Mouse (Mus musculus) forebrain, embryonic 13.5 days (tissue): ENCODE results near the gene Hsd17b13. TPM values are rescaled to one million over a fixed set of nuclear protein-coding genes. Genes with fewer than 3 reads are reported as not detected.

ENCODE experiments used
- ATAC-seq: fragments of 200-750 bp; cut with Nextera tagmentation; 2 replicates; pipeline ENCODE4 v1.8.0; 2017
- H3K27ac ChIP-seq: fragments of 300-500 bp; sonication (generic); 2 replicates; pipeline ENCODE4 v1.5.1; 2015; ENCODE audit warnings: inconsistent platforms, mild to moderate bottlenecking, moderate library complexity
- H3K27me3 ChIP-seq: fragments of 300-500 bp; sonication (generic); 2 replicates; pipeline ENCODE4 v1.6.1; 2015; ENCODE audit warnings: mild to moderate bottlenecking, inconsistent platforms
- H3K36me3 ChIP-seq: fragments of 300-500 bp; sonication (generic); 2 replicates; pipeline ENCODE4 v1.6.1; 2015; ENCODE audit warnings: mild to moderate bottlenecking, inconsistent platforms; ENCODE audit not compliant: poor library complexity, severe bottlenecking
- H3K4me1 ChIP-seq: fragments of 300-500 bp; sonication (generic); 2 replicates; pipeline ENCODE4 v1.6.1; 2015; ENCODE audit warnings: inconsistent platforms
- H3K4me2 ChIP-seq: fragments of 300-500 bp; sonication (generic); 2 replicates; pipeline ENCODE4 v1.6.1; 2015; ENCODE audit warnings: inconsistent platforms, mild to moderate bottlenecking, moderate library complexity
- H3K4me3 ChIP-seq: fragments of 300-500 bp; sonication (generic); 2 replicates; pipeline ENCODE4 v1.5.1; 2015; ENCODE audit warnings: mild to moderate bottlenecking, inconsistent platforms
- H3K9ac ChIP-seq: fragments of 300-500 bp; sonication (generic); 2 replicates; pipeline ENCODE4 v1.6.1; 2015; ENCODE audit warnings: mild to moderate bottlenecking, inconsistent platforms
- H3K9me3 ChIP-seq: fragments of 300-500 bp; sonication (generic); replicated peaks from 2 replicates; pipeline ENCODE4 v1.6.1; 2016; ENCODE audit warnings: inconsistent platforms
- WGBS: fragments of 180-500 bp; shearing (Covaris S2); methylation state at CpG from one replicate; pipeline ENCODE4 v1.1.7; 2015; 5-methylcytosine and 5-hydroxymethylcytosine counted together
- polyA plus RNA-seq: library from polyadenylated mRNA; unstranded; fragments of >200 nt; fragmentation: Nextera tagmentation; extraction: Ambion mirVana; gene quantifications from 2 replicates; pipeline ENCODE4 v1.2.1, GENCODE M21; 2015

The Hsd17b13 gene
- polyA plus RNA-seq, 1 experiment from 2014 or later = not detected

GRCm38 (mm10) chr5:104003955-104004354 lies 26.7 kb upstream of the Hsd17b13 start:
- Histone ChIP-seq H3K4me3 (no peak overlapping the region), H3K9ac (no peak overlapping the region), H3K4me2 (no peak overlapping the region), H3K27me3 (no peaks in the 10 kb centered on the region), H3K4me1 (peaks cover 11% of the 10 kb centered on the region), H3K9me3 (no peaks in the 10 kb centered on the region), H3K36me3 (no peaks in the 10 kb centered on the region), H3K27ac (no peak overlapping the region)
- 92% methylated on average over 2 of the region's 2 CpGs for WGBS
- ATAC-seq = no peak

DNA sequence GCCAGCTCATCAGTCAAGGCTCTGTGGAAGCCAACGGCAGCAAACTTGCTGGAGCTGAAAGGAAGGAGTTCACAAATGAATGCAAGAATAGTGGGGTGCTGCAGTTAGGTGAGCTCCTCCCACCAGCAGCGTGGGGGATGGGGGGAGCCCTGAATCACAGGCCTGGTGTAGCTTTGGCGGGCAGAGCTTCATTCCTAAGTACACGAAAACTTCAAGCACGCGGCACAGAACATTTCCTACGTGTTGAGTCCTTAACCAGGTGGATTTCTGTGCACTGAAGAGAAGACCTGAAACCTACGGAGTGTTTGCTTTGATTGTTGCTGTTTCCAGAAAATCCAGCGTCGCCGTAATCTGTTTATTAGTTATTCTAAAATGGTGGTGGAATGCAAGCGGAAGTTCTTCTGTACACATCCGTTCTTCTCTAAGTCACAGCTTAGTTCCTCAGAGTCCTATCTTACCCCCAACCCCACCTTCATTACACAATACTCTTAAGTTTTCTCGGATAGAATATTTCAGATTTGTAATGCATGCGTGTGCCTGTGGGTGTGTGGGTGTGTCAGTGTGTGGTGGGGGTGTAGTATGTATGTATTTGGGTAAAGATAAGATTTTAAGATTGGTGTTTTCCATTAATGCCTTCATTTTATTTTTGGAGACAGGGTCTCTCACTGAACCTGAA lies 26.2 kb upstream of the Hsd17b13 start:
- no peak for ATAC-seq
- Histone ChIP-seq H3K27ac (no peak overlapping the region), H3K9ac (peak overlapping the region; percentile 22), H3K9me3 (no peaks in the 10 kb centered on the region), H3K4me2 (peak overlapping the region; percentile 51), H3K36me3 (no peaks in the 10 kb centered on the region), H3K27me3 (no peaks in the 10 kb centered on the region), H3K4me3 (peak overlapping the region; percentile 9), H3K4me1 (peaks cover 11% of the 10 kb centered on the region)
- WGBS = 49% methylated on average over 15 of the region's 15 CpGs

DNA sequence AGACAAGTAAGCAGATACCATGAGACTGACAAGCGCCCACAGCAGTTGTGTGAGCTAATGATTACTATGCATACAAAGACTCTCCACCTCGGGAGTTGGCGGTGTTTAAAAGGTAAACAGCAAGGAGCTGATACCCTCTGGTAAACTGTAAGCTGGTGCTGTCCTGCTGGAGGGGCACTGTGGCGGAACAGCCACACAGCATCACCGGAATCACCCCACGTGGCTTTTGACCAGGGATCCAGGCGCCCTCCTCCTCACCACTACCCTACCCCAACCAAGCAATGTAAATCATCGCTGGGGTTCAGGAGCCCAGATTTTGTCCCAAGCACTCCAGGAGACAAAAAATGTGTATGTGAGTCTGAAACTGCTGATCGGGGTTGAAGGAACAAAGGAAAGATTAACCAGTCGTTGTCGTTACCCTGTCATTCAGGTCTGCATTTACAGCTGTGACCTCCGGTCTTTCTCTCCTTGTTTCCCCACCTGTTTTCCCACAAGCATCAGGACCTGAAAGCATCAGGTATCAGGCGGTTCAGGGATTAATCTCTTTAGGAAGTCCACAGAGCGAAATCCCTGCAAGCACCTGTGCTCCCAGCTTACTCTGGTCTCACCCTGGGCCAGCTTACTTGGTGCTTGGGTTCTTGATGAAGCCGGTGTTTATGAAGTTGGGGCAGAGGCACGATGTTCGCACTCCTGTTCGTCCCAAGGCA lies 25.5 kb upstream of the Hsd17b13 start:
- Histone ChIP-seq H3K4me3 (peak overlapping the region; percentile 9), H3K4me2 (peak overlapping the region; percentile 51), H3K4me1 (peaks cover 11% of the 10 kb centered on the region), H3K27ac (no peak overlapping the region), H3K9ac (peak overlapping the region; percentile 22), H3K9me3 (no peaks in the 10 kb centered on the region), H3K36me3 (no peaks in the 10 kb centered on the region), H3K27me3 (no peaks in the 10 kb centered on the region)
- 17% methylated on average over 18 of the region's 18 CpGs for WGBS
- ATAC-seq = 0 out of 2 replicates have a peak, but pooled peaks have one; percentile 27

DNA sequence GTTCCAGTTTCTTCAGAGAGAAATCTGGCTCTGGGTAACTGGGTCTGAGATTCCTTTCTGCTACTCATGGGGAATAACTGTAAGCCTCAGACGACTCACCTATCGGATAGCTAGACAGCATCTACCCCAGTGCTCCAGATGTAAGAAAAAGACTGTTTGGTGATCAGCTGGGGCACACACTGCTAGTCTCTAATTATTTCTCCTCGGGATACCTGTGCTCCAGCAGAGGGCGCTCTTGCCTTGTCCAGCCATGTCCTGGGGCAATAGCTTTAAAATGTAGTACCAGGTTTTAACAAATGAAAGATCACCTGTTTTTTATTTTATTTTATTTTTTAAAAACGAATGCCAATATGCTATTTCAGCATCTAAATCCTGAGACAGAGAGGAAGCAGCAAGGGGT lies 22.5 kb upstream of the Hsd17b13 start:
- no peaks in the 10 kb centered on the region for H3K9me3 ChIP-seq
- H3K9ac ChIP-seq = no peak overlapping the region
- H3K27ac ChIP-seq = no peak overlapping the region
- no peak overlapping the region for H3K4me2 ChIP-seq
- no peaks in the 10 kb centered on the region for H3K27me3 ChIP-seq
- WGBS = 7% methylated on average over 5 of the region's 5 CpGs
- 0 out of 2 replicates have a peak, but pooled peaks have one; percentile 70 for ATAC-seq
- no peak overlapping the region for H3K4me3 ChIP-seq
- no peaks in the 10 kb centered on the region for H3K36me3 ChIP-seq
- peaks cover 11% of the 10 kb centered on the region for H3K4me1 ChIP-seq

DNA sequence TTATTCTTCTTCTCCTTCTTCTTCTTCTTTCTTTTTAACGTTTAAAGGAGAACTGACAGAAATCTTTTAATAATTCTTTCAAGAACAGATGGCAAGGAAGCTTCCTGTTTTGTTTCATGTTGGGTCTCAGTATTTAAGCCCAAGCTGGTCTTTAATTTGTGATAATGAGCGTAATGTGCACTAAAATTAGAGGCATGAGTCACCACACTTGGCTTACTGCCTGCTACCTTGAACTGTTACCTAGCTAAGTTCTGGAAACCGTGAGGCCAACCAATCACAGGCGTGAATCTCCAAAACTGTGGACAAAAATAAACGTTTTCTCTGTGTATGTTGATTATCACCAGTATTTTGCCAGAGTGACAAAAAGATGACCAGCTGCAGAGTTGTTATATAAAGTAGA lies 21.5 kb upstream of the Hsd17b13 start:
- Histone ChIP-seq H3K36me3 (no peaks in the 10 kb centered on the region), H3K4me3 (no peak overlapping the region), H3K4me2 (no peak overlapping the region), H3K9ac (no peak overlapping the region), H3K27me3 (no peaks in the 10 kb centered on the region), H3K27ac (no peak overlapping the region), H3K9me3 (no peaks in the 10 kb centered on the region), H3K4me1 (peaks cover 11% of the 10 kb centered on the region)
- no peak for ATAC-seq
- 66% methylated on average over 5 of the region's 5 CpGs for WGBS

DNA sequence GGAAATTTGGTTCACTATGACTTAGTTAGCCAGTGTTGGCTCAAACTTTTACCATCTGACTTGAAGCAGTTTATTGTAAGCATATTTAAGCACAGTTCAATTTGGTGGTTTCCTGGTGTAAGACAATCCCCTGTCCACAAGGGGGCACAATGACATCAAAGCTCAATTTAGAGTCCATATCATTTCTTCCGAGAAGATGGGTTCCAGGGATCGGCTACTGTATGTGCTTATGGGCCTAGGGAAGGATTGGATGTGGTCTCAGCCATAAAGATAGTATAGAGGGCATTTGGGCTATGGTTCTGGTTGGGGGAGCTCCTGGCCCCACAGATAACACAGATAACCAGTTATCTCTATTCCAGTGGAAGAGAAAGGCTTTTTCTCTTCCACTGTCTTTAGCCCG lies 18.0 kb upstream of the Hsd17b13 start:
- 58% methylated on average over 3 of the region's 3 CpGs for WGBS
- Histone ChIP-seq H3K4me2 (no peak overlapping the region), H3K9ac (no peak overlapping the region), H3K36me3 (no peaks in the 10 kb centered on the region), H3K4me1 (no peaks in the 10 kb centered on the region), H3K27me3 (no peaks in the 10 kb centered on the region), H3K27ac (no peak overlapping the region), H3K9me3 (no peaks in the 10 kb centered on the region), H3K4me3 (no peak overlapping the region)
- ATAC-seq = no peak

GRCm38 (mm10) chr5:103994669-103995068 lies 17.5 kb upstream of the Hsd17b13 start:
- no peak for ATAC-seq
- no peaks in the 10 kb centered on the region for H3K9me3 ChIP-seq
- 86% methylated on average over 4 of the region's 4 CpGs for WGBS
- no peaks in the 10 kb centered on the region for H3K4me1 ChIP-seq
- H3K36me3 ChIP-seq = no peaks in the 10 kb centered on the region
- H3K27ac ChIP-seq = no peak overlapping the region
- H3K4me2 ChIP-seq = no peak overlapping the region
- no peaks in the 10 kb centered on the region for H3K27me3 ChIP-seq
- no peak overlapping the region for H3K4me3 ChIP-seq
- no peak overlapping the region for H3K9ac ChIP-seq

- ATAC-seq = no peak
- Histone ChIP-seq H3K9ac (no peak overlapping the region), H3K9me3 (no peaks in the 10 kb centered on the region), H3K27ac (no peak overlapping the region), H3K36me3 (no peaks in the 10 kb centered on the region), H3K4me3 (no peak overlapping the region), H3K27me3 (no peaks in the 10 kb centered on the region), H3K4me1 (no peaks in the 10 kb centered on the region), H3K4me2 (no peak overlapping the region)
- 83% methylated on average over 1 of the region's 1 CpGs for WGBS
Measured at GRCm38 (mm10) chr5:103993601-103994000, 16.4 kb upstream of the Hsd17b13 start.

DNA sequence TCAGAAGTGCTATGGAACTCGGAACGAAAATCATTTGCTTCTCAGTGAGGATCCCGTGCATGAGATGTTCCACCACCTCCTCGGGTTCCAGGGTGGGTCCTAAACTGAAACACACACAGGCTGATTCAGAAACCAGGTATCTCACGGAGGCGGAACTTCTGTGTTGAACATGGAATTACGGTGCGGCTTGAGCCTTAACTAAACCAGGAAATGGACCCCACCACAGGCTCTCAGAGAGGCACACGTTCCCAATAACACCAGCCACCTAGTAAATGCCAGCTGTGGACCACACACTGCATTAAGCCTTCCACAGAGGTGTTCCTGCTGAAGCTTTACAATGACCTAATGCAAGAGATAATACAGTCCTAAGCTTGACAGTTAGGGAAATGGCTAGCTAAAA lies 15.6 kb upstream of the Hsd17b13 start:
- H3K9ac ChIP-seq = no peak overlapping the region
- no peak for ATAC-seq
- 88% methylated on average over 9 of the region's 9 CpGs for WGBS

GRCm38 (mm10) chr5:103980705-103981560 lies 3.7 kb upstream of the Hsd17b13 start:
- Histone ChIP-seq H3K27me3 (no peaks in the 10 kb centered on the region), H3K9ac (no peak overlapping the region), H3K27ac (no peak overlapping the region), H3K4me3 (no peak overlapping the region), H3K4me2 (no peak overlapping the region), H3K36me3 (no peaks in the 10 kb centered on the region), H3K9me3 (no peaks in the 10 kb centered on the region), H3K4me1 (no peaks in the 10 kb centered on the region)
- WGBS = 93% methylated on average over 9 of the region's 9 CpGs
- no peak for ATAC-seq

More for the DNA sequence above, 15.6 kb upstream of the Hsd17b13 start:
- no peak overlapping the region for H3K4me2 ChIP-seq
- no peaks in the 10 kb centered on the region for H3K4me1 ChIP-seq
- H3K4me3 ChIP-seq = no peak overlapping the region
- no peaks in the 10 kb centered on the region for H3K9me3 ChIP-seq
- H3K27me3 ChIP-seq = no peaks in the 10 kb centered on the region
- no peaks in the 10 kb centered on the region for H3K36me3 ChIP-seq
- H3K27ac ChIP-seq = no peak overlapping the region

GRCm38 (mm10) chr5:103977907-103978570 lies 829 bp upstream of the Hsd17b13 start:
- H3K4me1 ChIP-seq = no peaks in the 10 kb centered on the region
- no peak for ATAC-seq
- H3K27ac ChIP-seq = no peak overlapping the region
- no peaks in the 10 kb centered on the region for H3K27me3 ChIP-seq
- H3K36me3 ChIP-seq = no peaks in the 10 kb centered on the region
- H3K9me3 ChIP-seq = no peaks in the 10 kb centered on the region
- H3K4me3 ChIP-seq = no peak overlapping the region
- WGBS = 91% methylated on average over 7 of the region's 7 CpGs
- no peak overlapping the region for H3K9ac ChIP-seq
- no peak overlapping the region for H3K4me2 ChIP-seq

- no peak overlapping the region for H3K4me3 ChIP-seq
- H3K9ac ChIP-seq = no peak overlapping the region
- 90% methylated on average over 7 of the region's 7 CpGs for WGBS
- ATAC-seq = no peak
- H3K27ac ChIP-seq = no peak overlapping the region
- H3K36me3 ChIP-seq = no peaks in the 10 kb centered on the region
- H3K4me1 ChIP-seq = no peaks in the 10 kb centered on the region
- H3K27me3 ChIP-seq = no peaks in the 10 kb centered on the region
- no peaks in the 10 kb centered on the region for H3K9me3 ChIP-seq
- H3K4me2 ChIP-seq = no peak overlapping the region
Measured at GRCm38 (mm10) chr5:103975736-103976135, 1.5 kb downstream of the Hsd17b13 start.
